ENCODE assay signal across 8 mouse cellular contexts in genomic region chr13:104694612-104695355, GRCm38 (mm10).
A peak's percentile ranks its signal among the peaks of the same experiment; 100 is the strongest.
DNase-seq lines count a peak whose midpoint lies in the region; ATAC-seq and TF ChIP-seq lines count a peak whose summit lies in the region.

No protein-coding gene starts in this region.

- no peak overlapping the region for H3K4me2 ChIP-seq in intestine, embryonic 14.5 days (ENCODE audit: low read length)
- H3K4me2 ChIP-seq in intestine, postnatal 0 days (replicated peaks; ENCODE audit: low read depth), result no peak overlapping the region
- peak overlapping the region; percentile 21; the same call in 1 of the 2 replicates for H3K4me2 ChIP-seq in embryonic facial prominence, embryonic 15.5 days (replicated peaks)
- H3K4me2 ChIP-seq in hindbrain, embryonic 13.5 days, result no peak overlapping the region
- H3K4me2 ChIP-seq in limb, embryonic 13.5 days (replicated peaks), result no peak overlapping the region

- peak overlapping the region; percentile 70 for H3K27ac ChIP-seq in intestine, embryonic 14.5 days (ENCODE audit: low read depth)
- no peak overlapping the region for H3K27ac ChIP-seq in intestine, postnatal 0 days (ENCODE audit: low read depth, low read length)
- H3K27ac ChIP-seq in embryonic facial prominence, embryonic 15.5 days (replicated peaks), result peak overlapping the region; percentile 28; the same call in 1 of the 2 replicates
- peak overlapping the region; percentile 58 for H3K27ac ChIP-seq in hindbrain, embryonic 13.5 days
- H3K27ac ChIP-seq in limb, embryonic 13.5 days, result no peak overlapping the region

- peak; percentile 54 for DNase-seq in intestine, embryonic 14.5 days (ENCODE audit: low spot score)
- peak; percentile 16 for DNase-seq in ZHBTc4 (ENCODE audit: low read depth, low spot score)
- DNase-seq in right cerebral cortex, postnatal 4 days, result peak; percentile 3
- no peak for DNase-seq in thymus, postnatal 25 days

- H3K9ac ChIP-seq in intestine, embryonic 14.5 days (ENCODE audit: low read length), result no peak overlapping the region
- no peak overlapping the region for H3K9ac ChIP-seq in intestine, postnatal 0 days (ENCODE audit: low read depth, low read length)
- H3K9ac ChIP-seq in embryonic facial prominence, embryonic 15.5 days, result no peak overlapping the region
- peak overlapping the region; percentile 25; the same call in 1 of the 2 replicates for H3K9ac ChIP-seq in hindbrain, embryonic 13.5 days
- H3K9ac ChIP-seq in limb, embryonic 13.5 days, result no peak overlapping the region

- 41% methylated on average over 6 of the region's 6 CpGs for WGBS in intestine, embryonic 14.5 days
- WGBS in intestine, postnatal 0 days, result 50% methylated on average over 6 of the region's 6 CpGs
- WGBS in embryonic facial prominence, embryonic 15.5 days, result 22% methylated on average over 6 of the region's 6 CpGs
- 51% methylated on average over 6 of the region's 6 CpGs for WGBS in hindbrain, embryonic 13.5 days
- 42% methylated on average over 6 of the region's 6 CpGs for WGBS in limb, embryonic 13.5 days

- H3K9me3 ChIP-seq in intestine, embryonic 14.5 days (ENCODE audit: control insufficient read depth, low read length), result no peaks in the 10 kb centered on the region
- no peaks in the 10 kb centered on the region for H3K9me3 ChIP-seq in intestine, postnatal 0 days (ENCODE audit: control insufficient read depth)
- H3K9me3 ChIP-seq in embryonic facial prominence, embryonic 15.5 days (replicated peaks), result no peaks in the 10 kb centered on the region
- H3K9me3 ChIP-seq in hindbrain, embryonic 13.5 days, result no peaks in the 10 kb centered on the region
- H3K9me3 ChIP-seq in limb, embryonic 13.5 days, result no peaks in the 10 kb centered on the region

- no peak overlapping the region for H3K4me3 ChIP-seq in intestine, embryonic 14.5 days (ENCODE audit: low read depth, low read length)
- no peak overlapping the region for H3K4me3 ChIP-seq in intestine, postnatal 0 days (ENCODE audit: low read depth, low read length)
- no peak overlapping the region for H3K4me3 ChIP-seq in embryonic facial prominence, embryonic 15.5 days (replicated peaks)
- H3K4me3 ChIP-seq in hindbrain, embryonic 13.5 days, result no peak overlapping the region
- no peak overlapping the region for H3K4me3 ChIP-seq in limb, embryonic 13.5 days

- no peak for TF ChIP-seq CTCF in intestine, postnatal 0 days (IDR thresholded peaks at IDR 0.05; ENCODE audit: low read depth)

- no peaks in the 10 kb centered on the region for H3K27me3 ChIP-seq in intestine, embryonic 14.5 days (replicated peaks; ENCODE audit: control insufficient read depth, insufficient read depth, low read length)
- H3K27me3 ChIP-seq in intestine, postnatal 0 days (replicated peaks; ENCODE audit: control insufficient read depth, insufficient read depth, low read length), result no peaks in the 10 kb centered on the region
- no peaks in the 10 kb centered on the region for H3K27me3 ChIP-seq in embryonic facial prominence, embryonic 15.5 days
- no peaks in the 10 kb centered on the region for H3K27me3 ChIP-seq in hindbrain, embryonic 13.5 days
- no peaks in the 10 kb centered on the region for H3K27me3 ChIP-seq in limb, embryonic 13.5 days

- H3K4me1 ChIP-seq in intestine, embryonic 14.5 days (replicated peaks; ENCODE audit: control insufficient read depth, insufficient read depth, low read length), result peaks cover 6% of the 10 kb centered on the region; the same call in 1 of the 2 replicates
- H3K4me1 ChIP-seq in intestine, postnatal 0 days (replicated peaks; ENCODE audit: control insufficient read depth, insufficient read depth, low read length), result no peaks in the 10 kb centered on the region
- H3K4me1 ChIP-seq in embryonic facial prominence, embryonic 15.5 days, result peaks cover 15% of the 10 kb centered on the region
- H3K4me1 ChIP-seq in hindbrain, embryonic 13.5 days (replicated peaks), result peaks cover 14% of the 10 kb centered on the region
- peaks cover 14% of the 10 kb centered on the region for H3K4me1 ChIP-seq in limb, embryonic 13.5 days

- ATAC-seq in intestine, embryonic 14.5 days (replicated peaks; ENCODE audit: low FRiP score, low TSS enrichment, low read depth), result no peak; the same call in 1 of the 2 replicates
- ATAC-seq in intestine, postnatal 0 days, result no peak
- 0 out of 2 replicates have a peak, but pooled peaks have one; percentile 67 for ATAC-seq in embryonic facial prominence, embryonic 15.5 days (ENCODE audit: insufficient number of reproducible peaks, low FRiP score, low TSS enrichment, low read depth)
- peak; percentile 95 for ATAC-seq in hindbrain, embryonic 13.5 days (ENCODE audit: low FRiP score)
- peak; percentile 57; the same call in 1 of the 2 replicates for ATAC-seq in limb, embryonic 13.5 days (ENCODE audit: low FRiP score, low read depth)

- H3K36me3 ChIP-seq in intestine, embryonic 14.5 days (ENCODE audit: control insufficient read depth, insufficient read depth, low read length), result no peaks in the 10 kb centered on the region
- no peaks in the 10 kb centered on the region for H3K36me3 ChIP-seq in intestine, postnatal 0 days (ENCODE audit: control insufficient read depth, insufficient read depth)
- H3K36me3 ChIP-seq in embryonic facial prominence, embryonic 15.5 days, result no peaks in the 10 kb centered on the region
- H3K36me3 ChIP-seq in hindbrain, embryonic 13.5 days, result no peaks in the 10 kb centered on the region
- H3K36me3 ChIP-seq in limb, embryonic 13.5 days, result no peaks in the 10 kb centered on the region

Comparison
In these comparisons a context has a peak if more than half of its experiments do, and no peak if none do; other contexts are left out.
1. H3K27ac ChIP-seq: peak in intestine, embryonic 14.5 days (single experiment), embryonic facial prominence, embryonic 15.5 days (single experiment) and hindbrain, embryonic 13.5 days (single experiment); none in intestine, postnatal 0 days (single experiment) and limb, embryonic 13.5 days (single experiment).
2. ATAC-seq: peak in embryonic facial prominence, embryonic 15.5 days (single experiment), hindbrain, embryonic 13.5 days (single experiment) and limb, embryonic 13.5 days (single experiment); none in intestine, embryonic 14.5 days (single experiment) and intestine, postnatal 0 days (single experiment).